Mouse (Mus musculus): ENCODE data around the gene Arhgap1. TPM values are rescaled to one million over a fixed set of nuclear protein-coding genes. Genes with fewer than 3 reads are reported as not detected.

Arhgap1 gene
- polyA plus RNA-seq, 1 experiment from 2014 or later: 132 TPM

DNA sequence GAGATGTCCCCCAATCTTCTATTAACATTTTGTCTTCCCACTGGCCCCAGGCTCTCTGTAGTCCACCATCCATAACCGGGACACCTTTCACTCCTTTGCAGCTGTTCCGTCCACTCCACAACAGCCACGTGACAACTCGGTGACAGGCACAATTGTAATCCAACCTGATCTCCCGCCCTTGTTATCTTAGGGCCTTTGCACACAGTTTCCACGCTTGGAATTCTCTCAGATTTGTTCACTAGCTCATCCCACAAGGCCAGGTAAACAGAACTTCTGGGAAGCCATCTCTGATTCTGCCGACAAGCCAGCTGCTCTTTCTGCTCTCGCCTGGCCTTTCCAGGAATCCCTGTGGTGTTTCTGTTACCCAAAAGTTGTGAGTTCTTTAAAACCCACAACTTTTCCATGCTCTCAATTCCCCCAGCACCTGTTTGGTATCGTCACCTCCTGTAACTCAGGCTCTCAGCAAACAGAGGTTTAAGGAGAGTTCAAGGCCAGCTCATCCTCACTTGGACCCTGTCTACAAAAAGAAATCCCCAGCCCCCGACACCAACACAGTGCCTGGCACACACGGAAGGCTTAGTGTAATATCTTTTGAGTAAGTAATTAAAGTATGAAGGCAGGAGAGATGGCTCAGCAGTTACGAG is 16.2 kb upstream of the Arhgap1 start:
- Histone ChIP-seq H3K36me3 (no peaks in the 10 kb centered on the region), H3K4me2 (no peak overlapping the region), H3K4me1 (no peaks in the 10 kb centered on the region), H3K27me3 (no peaks in the 10 kb centered on the region), H3K9me3 (replicated peaks) (no peaks in the 10 kb centered on the region), H3K4me3 (replicated peaks) (no peak overlapping the region), H3K27ac (no peak overlapping the region), H3K9ac (no peak overlapping the region)
- WGBS: 74% methylated on average over 12 of the region's 12 CpGs
- ATAC-seq (replicated peaks; ENCODE audit: low FRiP score): no peak

DNA sequence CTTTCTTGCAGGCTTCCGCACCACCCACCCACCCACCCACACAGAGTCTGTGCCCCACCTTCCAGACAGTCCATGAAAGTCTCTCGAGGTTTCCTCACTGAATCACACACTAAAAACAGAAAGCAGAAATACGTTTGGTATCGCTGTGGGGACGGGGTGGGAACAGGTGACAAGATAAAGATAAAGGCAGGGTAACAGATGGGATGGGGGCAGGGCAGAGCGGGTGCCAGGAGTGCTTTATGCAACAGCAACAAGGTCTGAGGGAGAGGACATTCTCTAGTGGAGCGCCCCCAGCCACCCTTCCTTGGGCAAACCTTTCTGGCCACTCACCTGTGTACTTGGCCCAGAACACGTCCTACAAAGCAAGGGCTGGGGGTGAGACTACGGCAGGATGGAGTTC is 14.8 kb upstream of the Arhgap1 start:
- H3K36me3 ChIP-seq: no peaks in the 10 kb centered on the region
- H3K27ac ChIP-seq: no peak overlapping the region
- WGBS: 85% methylated on average over 9 of the region's 9 CpGs
- no peaks in the 10 kb centered on the region for H3K9me3 ChIP-seq (replicated peaks)
- no peak overlapping the region for H3K9ac ChIP-seq
- H3K4me3 ChIP-seq (replicated peaks): no peak overlapping the region
- H3K27me3 ChIP-seq: no peaks in the 10 kb centered on the region
- H3K4me2 ChIP-seq: no peak overlapping the region
- no peak for ATAC-seq (replicated peaks; ENCODE audit: low FRiP score)
- no peaks in the 10 kb centered on the region for H3K4me1 ChIP-seq

DNA sequence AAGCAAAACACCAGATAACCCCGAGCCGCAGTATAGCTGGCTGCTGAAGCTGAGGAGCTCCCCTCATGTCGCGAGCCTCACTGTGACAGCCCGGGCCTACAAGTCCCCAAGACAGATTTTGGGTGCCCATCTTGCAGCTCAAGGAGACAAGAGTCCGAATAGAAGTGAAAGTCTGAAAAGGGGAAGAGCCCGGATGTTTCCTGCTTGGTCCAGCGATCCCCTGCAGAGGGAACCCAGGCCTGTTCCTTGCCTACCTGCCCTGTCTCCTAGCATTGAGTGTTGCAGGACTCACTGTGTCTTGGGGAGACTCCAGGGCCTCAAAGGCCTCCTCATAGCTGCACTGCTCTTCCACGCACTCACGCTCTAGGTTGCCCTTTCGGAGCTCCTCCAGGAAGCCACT is 14.2 kb upstream of the Arhgap1 start:
- Histone ChIP-seq H3K27me3 (no peaks in the 10 kb centered on the region), H3K4me1 (no peaks in the 10 kb centered on the region), H3K9ac (no peak overlapping the region), H3K4me3 (replicated peaks) (no peak overlapping the region), H3K36me3 (no peaks in the 10 kb centered on the region), H3K4me2 (no peak overlapping the region), H3K9me3 (replicated peaks) (no peaks in the 10 kb centered on the region), H3K27ac (no peak overlapping the region)
- no peak for ATAC-seq (replicated peaks; ENCODE audit: low FRiP score)
- WGBS: 91% methylated on average over 11 of the region's 11 CpGs

DNA sequence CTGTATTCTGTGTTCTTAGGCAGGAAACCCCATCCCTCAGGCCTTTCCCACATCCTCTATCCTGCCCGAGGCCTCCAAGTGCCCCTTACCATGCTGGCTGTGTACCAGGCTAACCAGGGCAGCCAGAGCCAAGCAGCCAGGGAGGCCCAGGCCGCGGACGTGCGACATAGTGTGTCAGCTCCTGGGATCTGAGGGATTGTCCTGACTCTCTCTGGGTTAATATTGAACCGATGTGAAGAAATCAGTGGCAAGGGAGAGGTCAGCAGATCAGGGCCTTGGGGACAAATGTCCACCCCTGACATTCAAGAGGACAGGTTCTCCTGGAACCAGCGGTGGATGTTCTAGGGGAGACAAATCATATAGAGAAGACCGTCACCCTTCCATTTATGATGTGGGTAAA is 13.4 kb upstream of the Arhgap1 start, which contains the start of gene F2:
Gene F2, minus strand, starts transcription at position 186 of the 400 bp plus-strand sequence.
- no peak for ATAC-seq (replicated peaks; ENCODE audit: low FRiP score)
- no peak within 1 kb of the TSS for H3K27ac ChIP-seq
- no peaks in the 10 kb centered on the region for H3K9me3 ChIP-seq (replicated peaks)
- H3K9ac ChIP-seq: no peak within 1 kb of the TSS
- H3K36me3 ChIP-seq: no peaks in the 10 kb centered on the region
- no peak within 1 kb of the TSS for H3K4me2 ChIP-seq
- no peak within 1 kb of the TSS for H3K4me3 ChIP-seq (replicated peaks)
- H3K27me3 ChIP-seq: no peaks in the 10 kb centered on the region
- WGBS: 86% methylated on average over 8 of the region's 8 CpGs
- no peaks in the 10 kb centered on the region for H3K4me1 ChIP-seq

DNA sequence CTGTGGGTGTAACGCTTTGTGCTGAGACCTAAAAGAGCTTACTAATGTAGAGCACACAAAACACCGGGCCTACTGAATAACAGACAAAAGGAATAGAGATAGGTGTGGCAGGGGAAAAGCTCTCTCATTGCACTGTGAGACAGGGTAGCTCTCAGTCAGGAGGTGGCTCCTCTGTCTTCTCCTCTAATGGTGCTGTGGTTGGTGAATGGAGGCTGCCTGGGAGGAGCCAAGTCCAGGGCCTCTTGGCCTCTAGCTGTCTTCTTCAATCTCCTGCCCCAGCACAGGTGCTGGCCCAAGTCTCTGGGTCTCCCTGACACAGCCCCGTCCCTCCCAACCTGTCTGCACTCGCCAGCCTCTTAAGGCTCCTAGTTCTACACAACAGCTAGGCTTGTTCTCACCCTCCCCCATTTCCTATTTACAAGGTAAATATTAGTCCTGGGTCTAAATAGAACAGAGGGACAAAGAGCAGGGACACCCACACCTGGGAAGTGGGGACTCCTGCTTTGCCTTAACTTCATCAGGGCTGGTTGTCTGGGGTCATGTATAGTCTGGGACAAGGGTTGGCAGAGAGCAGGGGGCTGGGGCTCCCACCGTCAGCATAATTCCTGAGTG is 12.8 kb upstream of the Arhgap1 start:
- Histone ChIP-seq H3K4me3 (replicated peaks) (no peak overlapping the region), H3K27me3 (no peaks in the 10 kb centered on the region), H3K36me3 (peaks cover 3% of the 10 kb centered on the region), H3K27ac (no peak overlapping the region), H3K9me3 (replicated peaks) (no peaks in the 10 kb centered on the region), H3K4me1 (no peaks in the 10 kb centered on the region), H3K4me2 (no peak overlapping the region), H3K9ac (no peak overlapping the region)
- no peak for ATAC-seq (replicated peaks; ENCODE audit: low FRiP score)
- 89% methylated on average over 5 of the region's 5 CpGs for WGBS

DNA sequence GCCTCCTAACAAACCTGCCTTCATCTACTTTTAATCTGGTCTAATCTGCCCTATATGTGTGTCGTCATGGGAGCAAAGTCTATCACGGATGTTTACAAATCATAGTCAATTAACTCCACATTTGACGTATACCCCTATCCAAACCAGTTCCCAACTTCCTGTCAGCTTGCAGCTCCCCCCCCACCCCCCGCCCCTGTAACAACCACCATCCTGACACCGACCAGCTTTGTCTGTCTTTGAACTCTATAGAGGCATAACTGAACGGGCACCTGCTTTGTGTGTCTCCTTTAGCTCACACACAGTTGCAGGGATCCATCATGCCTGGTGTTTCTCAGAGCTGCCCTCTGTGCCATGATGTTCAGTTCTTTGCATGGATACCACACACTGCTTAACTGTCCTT is 10.7 kb upstream of the Arhgap1 start:
- H3K4me2 ChIP-seq: no peak overlapping the region
- no peaks in the 10 kb centered on the region for H3K27me3 ChIP-seq
- peaks cover 23% of the 10 kb centered on the region for H3K36me3 ChIP-seq
- no peak overlapping the region for H3K4me3 ChIP-seq (replicated peaks)
- no peaks in the 10 kb centered on the region for H3K9me3 ChIP-seq (replicated peaks)
- H3K9ac ChIP-seq: no peak overlapping the region
- no peaks in the 10 kb centered on the region for H3K4me1 ChIP-seq
- ATAC-seq (replicated peaks; ENCODE audit: low FRiP score): no peak
- H3K27ac ChIP-seq: no peak overlapping the region
- 74% methylated on average over 6 of the region's 6 CpGs for WGBS

DNA sequence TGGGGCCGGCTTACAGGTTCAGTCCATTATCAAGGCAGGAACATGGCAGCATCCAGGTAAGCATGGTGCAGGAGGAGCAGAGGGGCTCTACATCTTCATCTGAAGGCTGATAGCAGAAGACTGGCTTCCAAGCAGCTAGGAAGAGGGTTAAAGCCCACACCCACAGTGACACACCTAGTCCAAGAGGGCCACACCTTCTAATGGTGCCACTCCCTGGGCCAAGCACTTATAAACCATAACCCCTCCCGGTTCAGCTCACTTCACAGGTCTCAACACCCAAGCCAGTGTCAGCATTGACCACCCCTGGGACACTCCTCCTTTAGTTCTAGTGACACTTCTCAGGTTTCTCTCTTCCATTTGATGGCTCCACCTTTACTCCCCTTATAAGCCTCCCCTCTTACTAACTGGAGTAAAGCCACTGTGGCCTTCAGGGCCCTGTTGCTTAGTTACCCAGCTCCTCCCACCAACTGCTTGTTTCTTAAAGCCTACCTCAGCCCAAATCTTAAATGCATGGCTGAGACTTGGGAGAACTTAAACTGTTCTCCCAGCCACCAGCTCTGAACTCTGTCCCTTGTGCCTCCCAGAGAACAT is 6.7 kb upstream of the Arhgap1 start:
- no peaks in the 10 kb centered on the region for H3K27me3 ChIP-seq
- H3K9ac ChIP-seq: no peak overlapping the region
- H3K4me2 ChIP-seq: no peak overlapping the region
- H3K36me3 ChIP-seq: peaks cover 63% of the 10 kb centered on the region
- no peak overlapping the region for H3K27ac ChIP-seq
- WGBS: 80% methylated on average over 2 of the region's 2 CpGs
- no peaks in the 10 kb centered on the region for H3K9me3 ChIP-seq (replicated peaks)
- no peak overlapping the region for H3K4me3 ChIP-seq (replicated peaks)
- no peaks in the 10 kb centered on the region for H3K4me1 ChIP-seq
- no peak for ATAC-seq (replicated peaks; ENCODE audit: low FRiP score)

DNA sequence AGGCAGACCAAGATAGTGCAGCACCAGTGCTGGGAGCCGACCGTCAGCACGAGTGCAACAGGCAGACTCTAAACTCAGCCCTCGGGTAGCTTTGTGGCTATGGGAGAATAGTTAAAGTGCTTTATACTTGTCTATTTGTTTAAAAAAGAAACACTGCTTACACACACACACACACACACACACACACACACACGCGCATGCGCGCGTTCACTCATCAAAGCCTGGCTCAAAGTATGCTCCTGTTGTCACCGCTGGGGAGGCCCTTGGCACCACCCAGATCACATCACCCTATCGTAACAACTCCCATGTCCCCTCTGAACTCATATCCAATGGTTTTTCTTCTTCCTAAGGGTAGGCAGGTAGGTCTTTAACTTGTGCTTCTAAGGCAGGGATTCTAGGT is 5.6 kb upstream of the Arhgap1 start:
- no peak overlapping the region for H3K27ac ChIP-seq
- H3K4me3 ChIP-seq (replicated peaks): no peak overlapping the region
- peaks cover 66% of the 10 kb centered on the region for H3K36me3 ChIP-seq
- H3K9me3 ChIP-seq (replicated peaks): no peaks in the 10 kb centered on the region
- WGBS: 94% methylated on average over 11 of the region's 11 CpGs
- H3K27me3 ChIP-seq: no peaks in the 10 kb centered on the region
- ATAC-seq (replicated peaks; ENCODE audit: low FRiP score): no peak
- no peak overlapping the region for H3K9ac ChIP-seq
- H3K4me2 ChIP-seq: no peak overlapping the region
- H3K4me1 ChIP-seq: peaks cover 7% of the 10 kb centered on the region

DNA sequence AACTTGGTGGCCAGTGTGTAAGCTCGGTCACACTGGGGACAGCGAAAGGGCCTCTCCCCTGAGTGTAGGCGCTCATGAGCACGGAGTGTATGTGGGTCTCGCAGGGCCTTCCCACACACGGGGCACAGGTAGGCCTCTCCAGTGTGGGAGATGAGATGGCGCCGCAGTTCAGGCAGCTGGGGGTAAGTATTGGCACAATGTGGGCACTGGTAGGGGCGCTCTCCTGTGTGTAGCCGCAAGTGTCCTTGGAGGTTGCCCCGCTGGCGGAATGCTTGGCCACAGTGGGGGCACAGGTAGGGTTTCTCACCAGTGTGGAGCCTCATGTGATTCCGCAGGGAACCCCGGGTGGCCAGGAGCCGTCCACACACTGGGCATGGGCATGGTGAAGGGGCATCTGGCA is 4.3 kb upstream of the Arhgap1 start:
- Histone ChIP-seq H3K9me3 (replicated peaks) (no peaks in the 10 kb centered on the region), H3K4me1 (peaks cover 8% of the 10 kb centered on the region), H3K4me3 (replicated peaks) (no peak overlapping the region), H3K27me3 (no peaks in the 10 kb centered on the region), H3K9ac (no peak overlapping the region), H3K36me3 (peaks cover 66% of the 10 kb centered on the region), H3K27ac (no peak overlapping the region), H3K4me2 (no peak overlapping the region)
- WGBS: 98% methylated on average over 15 of the region's 15 CpGs
- no peak for ATAC-seq (replicated peaks; ENCODE audit: low FRiP score)

DNA sequence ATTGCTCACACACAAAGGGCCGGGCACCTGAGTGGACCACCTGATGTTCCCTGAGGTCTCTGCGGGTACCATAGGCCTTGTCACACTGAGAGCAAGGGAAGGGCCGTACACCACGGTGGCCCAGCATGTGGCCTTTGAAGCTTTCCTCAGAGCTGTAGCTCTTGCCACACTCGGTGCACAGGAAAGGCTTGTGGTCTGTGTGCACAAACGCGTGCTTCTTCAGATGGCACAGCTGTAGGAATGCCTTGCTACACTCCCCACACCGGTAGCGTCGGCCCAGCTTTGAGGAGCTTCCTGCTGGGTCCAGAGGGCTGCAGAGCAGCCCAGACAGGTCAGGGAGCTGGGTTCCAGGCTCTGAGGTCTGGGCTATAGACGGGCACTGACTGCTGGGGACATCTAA is 3.8 kb upstream of the Arhgap1 start:
- Histone ChIP-seq H3K36me3 (peaks cover 66% of the 10 kb centered on the region), H3K4me3 (replicated peaks) (no peak overlapping the region), H3K4me1 (peaks cover 11% of the 10 kb centered on the region), H3K9ac (no peak overlapping the region), H3K9me3 (replicated peaks) (no peaks in the 10 kb centered on the region), H3K27me3 (no peaks in the 10 kb centered on the region), H3K27ac (no peak overlapping the region), H3K4me2 (no peak overlapping the region)
- ATAC-seq (replicated peaks; ENCODE audit: low FRiP score): no peak
- WGBS: 94% methylated on average over 11 of the region's 11 CpGs

DNA sequence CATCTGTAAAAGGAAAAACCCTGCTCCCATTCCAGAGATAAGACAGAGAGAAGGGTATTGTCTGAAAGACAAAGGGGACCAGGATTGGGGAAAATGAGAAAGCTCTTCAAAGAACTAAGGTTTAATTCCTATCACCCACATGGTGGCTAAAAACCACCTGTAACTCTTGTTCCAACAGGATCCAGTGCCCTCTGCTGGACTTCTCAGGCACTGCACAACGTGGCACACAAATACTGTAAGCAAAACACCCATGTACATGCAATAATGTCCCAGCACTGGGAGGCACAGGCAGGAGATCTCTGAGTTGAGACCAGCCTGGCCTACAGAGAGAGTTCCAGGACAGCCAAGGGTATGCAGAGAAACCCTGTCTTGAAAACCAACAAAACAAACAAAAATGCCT is 2.9 kb upstream of the Arhgap1 start:
- H3K9me3 ChIP-seq (replicated peaks): no peaks in the 10 kb centered on the region
- no peak overlapping the region for H3K4me2 ChIP-seq
- no peak overlapping the region for H3K9ac ChIP-seq
- peaks cover 20% of the 10 kb centered on the region for H3K4me1 ChIP-seq
- H3K27ac ChIP-seq: no peak overlapping the region
- H3K36me3 ChIP-seq: peaks cover 65% of the 10 kb centered on the region
- H3K27me3 ChIP-seq: no peaks in the 10 kb centered on the region
- H3K4me3 ChIP-seq (replicated peaks): no peak overlapping the region
- WGBS: 21% methylated on average over 1 of the region's 1 CpGs
- ATAC-seq (replicated peaks; ENCODE audit: low FRiP score): no peak

DNA sequence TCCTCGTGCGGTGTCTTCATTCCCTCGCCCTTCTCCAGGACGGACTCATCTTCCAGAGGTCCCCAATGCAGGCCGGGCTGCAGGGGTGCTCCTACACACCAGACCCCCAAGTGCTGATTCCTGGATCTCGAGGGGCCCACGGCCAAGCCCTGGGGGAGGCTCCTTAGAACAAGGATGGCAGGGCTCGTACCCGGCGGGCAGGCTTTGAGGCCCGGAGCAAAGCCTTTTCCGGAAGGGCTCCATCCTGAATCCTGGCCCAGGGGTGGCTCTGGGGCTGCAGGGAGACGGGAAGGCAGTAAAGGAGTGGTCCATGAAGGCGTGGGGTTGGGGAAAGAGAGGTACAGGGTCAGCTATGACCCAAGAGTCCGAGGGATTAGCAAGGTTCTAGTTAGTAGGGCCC is 508 bp upstream of the Arhgap1 start:
- peaks cover 57% of the 10 kb centered on the region for H3K36me3 ChIP-seq
- ATAC-seq (replicated peaks; ENCODE audit: low FRiP score): peak; percentile 1; the same call in 1 of the 2 replicates
- WGBS: 1% methylated on average over 15 of the region's 15 CpGs

More for the DNA sequence above, 508 bp upstream of the Arhgap1 start:
- H3K27ac ChIP-seq: peak overlapping the region; percentile 88
- H3K4me2 ChIP-seq: peak overlapping the region; percentile 90
- no peaks in the 10 kb centered on the region for H3K9me3 ChIP-seq (replicated peaks)
- H3K27me3 ChIP-seq: no peaks in the 10 kb centered on the region
- peak overlapping the region; percentile 59 for H3K4me3 ChIP-seq (replicated peaks)
- peak overlapping the region; percentile 86 for H3K9ac ChIP-seq
- H3K4me1 ChIP-seq: peaks cover 37% of the 10 kb centered on the region

Data from kidney, embryonic 15.5 days (tissue).